Mouse (Mus musculus) layer of hippocampus, postnatal 36 days (tissue): ENCODE data around the gene Tenm3. TPM values are rescaled to one million over a fixed set of nuclear protein-coding genes. Genes with fewer than 3 reads are reported as not detected.

Source experiments
- DNase-seq, 2 experiments: peaks; one replicate each; pipeline ENCODE4 v3.0.0; 2022
- total RNA-seq, 2 experiments: library from RNA; stranded (reverse); gene quantifications; 2 replicates each; pipeline ENCODE4 v1.2.3; 2021

The Tenm3 gene
- total RNA-seq, 2 experiments from 2014 or later: 75.0 to 76.7 TPM

- DNase-seq: no peak
These were observed 332.2 kb downstream of the Tenm3 start for GRCm38 (mm10) chr8:48511546-48511945.

- no peak for DNase-seq
These were observed 332.6 kb downstream of the Tenm3 start for GRCm38 (mm10) chr8:48511137-48511536.

GRCm38 (mm10) chr8:48508641-48509599 is 334.8 kb downstream of the Tenm3 start:
- DNase-seq: no peak

GRCm38 (mm10) chr8:48507719-48508501 is 335.8 kb downstream of the Tenm3 start:
- DNase-seq: no peak

GRCm38 (mm10) chr8:48492491-48492890 is 351.3 kb downstream of the Tenm3 start:
- no peak for DNase-seq

GRCm38 (mm10) chr8:48490635-48491165 is 353.1 kb downstream of the Tenm3 start:
- DNase-seq: no peak

GRCm38 (mm10) chr8:48489936-48490634 is 353.7 kb downstream of the Tenm3 start:
- no peak for DNase-seq

GRCm38 (mm10) chr8:48489417-48489816 is 354.3 kb downstream of the Tenm3 start:
- DNase-seq: no peak

GRCm38 (mm10) chr8:48488809-48489208 is 354.9 kb downstream of the Tenm3 start:
- DNase-seq: no peak

GRCm38 (mm10) chr8:48484143-48484542 is 359.6 kb downstream of the Tenm3 start:
- no peak for DNase-seq

GRCm38 (mm10) chr8:48481709-48482671 is 361.8 kb downstream of the Tenm3 start:
- DNase-seq: no peak

- no peak for DNase-seq
These were observed 366.3 kb downstream of the Tenm3 start for GRCm38 (mm10) chr8:48477371-48477935.

- no peak for DNase-seq
These were observed 366.9 kb downstream of the Tenm3 start for GRCm38 (mm10) chr8:48476896-48477295.

GRCm38 (mm10) chr8:48467633-48468032 is 376.1 kb downstream of the Tenm3 start:
- no peak for DNase-seq

GRCm38 (mm10) chr8:48458373-48458772 is 385.4 kb downstream of the Tenm3 start:
- peak; percentile 16 to 42 for DNase-seq

- DNase-seq: no peak
These were observed 387.2 kb downstream of the Tenm3 start for GRCm38 (mm10) chr8:48456328-48457124.

- no peak for DNase-seq
These were observed 392.5 kb downstream of the Tenm3 start for GRCm38 (mm10) chr8:48451247-48451635.

GRCm38 (mm10) chr8:48450397-48451246 is 393.1 kb downstream of the Tenm3 start:
- DNase-seq: no peak

- no peak for DNase-seq
These were observed 394.1 kb downstream of the Tenm3 start for GRCm38 (mm10) chr8:48449625-48450024.
